Comparison of ENCODE assay signal across 13 mouse cellular contexts in the genomic region with DNA sequence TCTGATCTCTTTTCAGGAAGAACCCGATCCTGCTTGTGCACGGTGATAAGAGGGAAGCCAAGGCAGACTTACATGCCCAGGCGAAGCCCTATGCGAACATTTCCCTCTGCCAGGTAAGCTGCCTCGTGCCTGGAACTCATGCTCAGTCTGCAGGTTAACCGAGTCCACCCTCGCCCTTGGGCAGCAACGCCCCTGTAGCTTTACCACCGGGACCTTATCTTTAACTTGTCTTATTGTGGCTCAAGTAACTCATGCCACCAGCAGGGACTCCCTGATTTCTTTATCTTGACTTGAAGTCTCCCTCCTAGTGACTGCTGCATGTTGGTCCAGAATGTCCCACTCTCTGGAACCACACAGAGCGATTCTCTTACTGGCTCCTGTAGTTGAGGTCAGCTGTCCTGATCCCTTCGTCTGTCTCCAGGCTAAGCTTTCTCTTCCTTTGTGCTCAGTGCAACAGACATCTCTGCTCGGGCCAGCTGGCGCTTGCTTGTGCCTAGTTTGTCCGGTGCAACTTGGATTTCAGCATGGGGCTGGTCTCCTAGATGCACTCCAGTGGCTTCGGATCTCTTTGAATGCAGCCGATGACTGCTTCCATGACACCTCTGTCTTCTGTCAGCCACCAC.
"Had no signal": no experiment of that assay in that cellular context is flagged by ENCODE, and none has a peak within 500 bp of the region (broad histone marks: within the 10 kb centered on the region; RNA-seq: fewer than 3 reads in every experiment).

No protein-coding gene starts in this region.

- H3K4me2 ChIP-seq: limb, embryonic 12.5 days; lung, embryonic 15.5 days; neural tube, embryonic 12.5 days had no signal

- H3K4me1 ChIP-seq: limb, embryonic 12.5 days had no signal

- H3K9me3 ChIP-seq: limb, embryonic 12.5 days; lung, embryonic 15.5 days; neural tube, embryonic 12.5 days had no signal

- H3K27me3 ChIP-seq: limb, embryonic 12.5 days; lung, embryonic 15.5 days; neural tube, embryonic 12.5 days had no signal

- H3K27ac ChIP-seq: layer of hippocampus, adult 2 months; limb, embryonic 12.5 days; lung, embryonic 15.5 days; macrophage; neural tube, embryonic 12.5 days; stomach, postnatal 0 days had no signal

- H3K4me3 ChIP-seq: layer of hippocampus, adult 2 months; limb, embryonic 12.5 days; lung, embryonic 15.5 days; neural tube, embryonic 12.5 days had no signal

- H3K9ac ChIP-seq: limb, embryonic 12.5 days; lung, embryonic 15.5 days; neural tube, embryonic 12.5 days had no signal

- DNase-seq: kidney, adult 9 months; kidney, postnatal 10 days; kidney, postnatal 4 days; liver; lung, postnatal 14 days; midbrain, embryonic 14.5 days; thymus, postnatal 4 days had no signal
